Mouse (Mus musculus) ES-E14 (cell line): ENCODE measurements around the gene Msmb.

Experiments
- MAFK ChIP-seq: IDR thresholded peaks from 2 replicates; pipeline ENCODE4 v1.6.1; 2014; ENCODE audit warnings: mild to moderate bottlenecking, low read depth, low read length, inconsistent platforms; ENCODE audit not compliant: insufficient read depth
- ZNF384 ChIP-seq: IDR thresholded peaks from 2 replicates; pipeline ENCODE4 v1.6.1; 2012; ENCODE audit warnings: low read depth, low read length, inconsistent platforms

GRCm38 (mm10) chr14:32144734-32145133 lies 2.9 kb downstream of the Msmb start:
- TF ChIP-seq MAFK (no peak), ZNF384 (no peak)
